Comparison of ENCODE assay signal across 8 mouse cellular contexts in the genomic region with DNA sequence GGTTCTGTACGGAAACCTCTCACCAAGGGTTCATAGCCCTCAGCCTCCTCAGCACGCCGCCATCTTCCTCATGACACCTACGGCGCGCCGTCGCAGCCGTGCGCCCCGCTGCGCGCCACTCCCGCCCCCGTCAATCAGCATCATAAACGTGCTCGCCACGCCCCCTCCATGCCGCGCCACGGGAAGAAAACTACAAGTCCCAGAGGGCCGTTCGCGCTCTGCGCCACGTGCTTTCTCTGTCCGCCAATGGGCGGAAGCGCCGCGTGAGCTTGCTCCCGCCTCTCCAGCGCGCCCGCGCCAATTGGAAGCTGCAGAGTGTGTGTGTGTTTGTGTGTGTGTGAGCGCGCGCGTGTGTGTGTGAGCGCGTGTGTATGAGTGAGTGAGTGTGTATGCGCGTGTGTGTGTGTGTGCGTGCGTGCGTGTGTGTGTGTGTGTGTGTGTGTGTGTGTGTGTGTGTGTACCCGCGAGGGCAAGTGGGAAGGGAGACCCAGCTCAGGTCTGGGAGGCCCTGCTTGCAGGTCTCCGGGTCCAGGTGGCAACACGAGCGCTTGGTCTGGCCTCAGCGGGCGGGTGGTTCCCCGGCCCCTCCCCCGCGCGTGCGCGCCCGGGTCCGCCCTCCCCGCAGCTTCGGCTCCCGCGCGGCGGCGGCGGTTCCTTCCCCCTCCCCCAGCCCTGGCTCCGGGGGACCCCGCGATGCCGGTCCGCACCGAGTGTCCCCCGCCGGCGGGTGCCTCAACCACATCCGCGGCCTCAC. TPM values are rescaled to one million over a fixed set of nuclear protein-coding genes. Genes with fewer than 3 reads are reported as not detected.
DNase-seq lines count a peak whose midpoint lies in the region; ATAC-seq and TF ChIP-seq lines count a peak whose summit lies in the region.

Gene Gid4 (plus strand): TSS at position 183 of the 754 bp plus-strand sequence.

- POLR2A ChIA-PET in Patski (lab: Charles Lee): interaction anchor here (0.6 to 1.7 kb wide), 2 partner anchors 51 to 208 kb away, joined by 3 read pairs; no protein-coding TSS in a partner anchor

- H3K4me3 ChIP-seq in hindbrain, embryonic 13.5 days: peak within 1 kb of the TSS; percentile 79

- peak within 1 kb of the TSS; percentile 81 for H3K4me2 ChIP-seq in hindbrain, embryonic 13.5 days

- H3K4me1 ChIP-seq in hindbrain, embryonic 13.5 days (replicated peaks): peaks cover 38% of the 10 kb centered on the region

- H3K27me3 ChIP-seq in Patski: no peaks in the 10 kb centered on the region
- no peaks in the 10 kb centered on the region for H3K27me3 ChIP-seq in hindbrain, embryonic 13.5 days

- no peak for TF ChIP-seq CTCF in Patski (IDR thresholded peaks at IDR 0.05)

- peak; percentile 96 for DNase-seq in Patski (ENCODE audit: low read depth, low spot score)
- DNase-seq in cerebellum, postnatal 14 days: peak; percentile 99
- DNase-seq in frontal cortex, postnatal 14 days (ENCODE audit: low spot score in 2 of 2): peak; percentile 98 to 99
- peak; percentile 93 to 96 for DNase-seq in layer of hippocampus, postnatal 25 days (ENCODE audit: extremely low spot score in 1 of 2, low spot score in 1 of 2)
- peak; percentile 98 for DNase-seq in lung, postnatal 25 days (ENCODE audit: low spot score)
- DNase-seq in retina, embryonic 14.5 days (ENCODE audit: low spot score): peak; percentile 99
- DNase-seq in thymus, postnatal 4 days: peak; percentile 99

- peak within 1 kb of the TSS; percentile 88 for H3K9ac ChIP-seq in hindbrain, embryonic 13.5 days

- CTCF ChIA-PET in Patski (lab: Charles Lee): interaction anchor here (0.6 kb wide), 1 partner anchor 217 kb away, joined by 3 read pairs; no protein-coding TSS in a partner anchor

- no peaks in the 10 kb centered on the region for H3K9me3 ChIP-seq in hindbrain, embryonic 13.5 days

- WGBS in hindbrain, embryonic 13.5 days: under 1% methylated on average over 66 of the region's 81 CpGs

- ATAC-seq in Patski: peak; percentile 77
- peak; percentile 98 for ATAC-seq in hindbrain, embryonic 13.5 days (ENCODE audit: low FRiP score)

- H3K36me3 ChIP-seq in hindbrain, embryonic 13.5 days: no peaks in the 10 kb centered on the region

- peak within 1 kb of the TSS; percentile 92 for H3K27ac ChIP-seq in hindbrain, embryonic 13.5 days

- in situ Hi-C loops in Patski (cut with MboI; ENCODE audit: low pct_unique_long_range_greater_than_20kb): no loop called here

RNA-seq across cellular contexts. Expression of gene Gid4, which starts in this region (rescaled TPM):
- 18.6 TPM for polyA plus RNA-seq in Patski (2021)
- polyA plus RNA-seq in hindbrain, embryonic 13.5 days (2015; fragmentation: Nextera tagmentation; extraction: Ambion mirVana): 20.7 and 21.7 TPM in 2 replicates
- total RNA-seq in layer of hippocampus, postnatal 25 days (2021): 10 to 100 TPM; 50.1 to 53.8 TPM

Comparison
In these comparisons a context has a peak if more than half of its experiments do, and no peak if none do; other contexts are left out.
1. Peak in every context shown above with its lines: DNase-seq, ATAC-seq, H3K4me3 ChIP-seq and H3K27ac ChIP-seq.